Mouse (Mus musculus) bone marrow, adult 2 months (tissue): Measurements from ENCODE around the gene Grpel1.

ENCODE experiments used
- CTCF ChIP-seq: fragments of 200-500 bp; IDR thresholded peaks from 2 replicates; pipeline ENCODE4 v1.5.1; 2011; ENCODE audit warnings: low read length, control low read depth; ENCODE audit not compliant: control insufficient read depth, insufficient read depth
- POLR2A ChIP-seq: fragments of 200-500 bp; IDR thresholded peaks from 2 replicates; pipeline ENCODE4 v1.6.1; 2011; ENCODE audit warnings: low read depth, mild to moderate bottlenecking, control low read depth, low read length, borderline replicate concordance; ENCODE audit not compliant: control insufficient read depth

DNA sequence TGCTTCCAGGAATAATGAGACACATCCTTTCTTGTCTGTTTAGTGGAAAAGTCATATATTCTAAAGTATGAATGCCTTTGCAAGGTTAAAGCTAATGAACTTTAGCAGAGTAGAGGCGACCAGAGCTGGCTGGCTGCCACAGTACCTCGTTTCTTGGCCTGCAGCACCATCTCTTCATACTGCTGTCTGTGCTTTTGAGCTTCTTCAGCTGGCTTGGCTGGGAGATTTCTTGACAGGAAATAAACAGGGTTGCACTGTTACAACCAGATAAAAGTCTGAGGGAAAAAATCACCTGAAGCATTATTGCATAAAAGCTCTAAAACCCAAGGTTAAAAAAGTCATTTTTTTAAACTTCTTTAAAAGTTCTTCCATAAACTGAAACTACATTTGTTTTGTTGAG is 58.0 kb downstream of the Grpel1 start:
- no peak for TF ChIP-seq CTCF
- no peak for TF ChIP-seq POLR2A
